Mouse (Mus musculus) lung, postnatal 0 days (tissue): ENCODE results near the gene Zfp369.

Experiments used
- CTCF ChIP-seq: IDR thresholded peaks from 2 replicates; pipeline ENCODE4 v1.5.1; 2016; ENCODE audit warnings: antibody characterized with exemption, mild to moderate bottlenecking
- EP300 ChIP-seq: IDR thresholded peaks from 2 replicates; pipeline ENCODE4 v1.6.1; 2016; ENCODE audit warnings: antibody characterized with exemption, mild to moderate bottlenecking, control low read depth

- TF ChIP-seq CTCF, result no peak
- no peak for TF ChIP-seq EP300
Measured at GRCm38 (mm10) chr13:65296354-65296753, 17.7 kb downstream of the Zfp369 start.
